ENCODE assay signal across 9 mouse cellular contexts in the genomic region with DNA sequence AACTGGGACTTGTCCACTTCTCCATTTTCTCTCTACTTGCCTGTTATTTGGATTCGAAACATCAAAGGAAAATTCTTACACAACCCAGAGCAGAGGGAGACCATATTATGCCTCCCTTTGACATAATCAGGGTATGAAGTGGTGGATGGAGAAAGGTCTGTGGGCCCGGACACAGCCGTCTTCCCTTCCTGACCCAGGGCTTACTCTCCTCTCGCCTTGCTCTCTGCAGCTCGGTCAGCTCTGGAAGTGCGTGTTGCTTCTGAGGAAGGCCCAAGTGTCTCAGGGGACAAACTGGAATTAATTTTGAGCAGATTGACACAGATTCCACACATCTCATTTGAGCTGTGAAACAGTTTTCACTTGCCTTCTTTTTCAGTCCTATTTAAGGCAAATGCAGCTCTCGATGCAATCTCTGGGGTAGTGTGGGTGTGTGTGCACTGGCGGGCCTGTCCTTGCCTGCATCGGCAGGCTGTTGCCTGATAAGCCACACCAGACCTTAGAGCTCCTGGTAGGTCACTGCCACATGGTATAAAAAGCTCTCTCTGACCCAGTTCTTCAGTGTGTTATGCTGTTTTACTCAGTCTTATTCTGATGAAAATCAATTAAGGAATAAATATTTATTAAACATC.
DNase-seq lines count a peak whose midpoint lies in the region; ATAC-seq and TF ChIP-seq lines count a peak whose summit lies in the region.
"Had no signal": no experiment of that assay in that cellular context is flagged by ENCODE, and none has a peak within 500 bp of the region (broad histone marks: within the 10 kb centered on the region; RNA-seq: fewer than 3 reads in every experiment).

No protein-coding gene starts in this region.

- intact Hi-C loops in left cerebral cortex, postnatal 14 days (cut with DNase I) = loop anchor here (5.0 kb wide), 1 partner anchor 73 kb away; the partner anchor contains the start of gene Pgrmc2

- no peaks in the 10 kb centered on the region for H3K36me3 ChIP-seq in hindbrain, postnatal 0 days (ENCODE audit: insufficient read depth, low read length)
- H3K36me3 ChIP-seq in hindbrain, embryonic 11.5 days (ENCODE audit: control insufficient read depth, insufficient read depth, low read length) = no peaks in the 10 kb centered on the region
- no peaks in the 10 kb centered on the region for H3K36me3 ChIP-seq in limb, embryonic 10.5 days
- H3K36me3 ChIP-seq: embryonic facial prominence, embryonic 13.5 days; G1E had no signal

- 0 out of 2 replicates have a peak overlapping the region, but pooled peaks have one; percentile 3 for H3K9ac ChIP-seq in hindbrain, postnatal 0 days (replicated peaks; ENCODE audit: low read length)
- no peak overlapping the region for H3K9ac ChIP-seq in hindbrain, embryonic 11.5 days (ENCODE audit: low read depth, low read length)
- H3K9ac ChIP-seq: embryonic facial prominence, embryonic 13.5 days had no signal

- DNase-seq in hindbrain, postnatal 0 days (ENCODE audit: low spot score) = peak; percentile 25
- no peak for DNase-seq in hindbrain, embryonic 11.5 days (ENCODE audit: low spot score)
- peak; percentile 47 to 67 for DNase-seq in left cerebral cortex, postnatal 14 days (ENCODE audit: low spot score in 2 of 2)
- peak; percentile 37 to 61 for DNase-seq in right cerebral cortex, postnatal 10 days (ENCODE audit: low spot score in 2 of 2)
- DNase-seq in limb, embryonic 10.5 days (ENCODE audit: low spot score) = no peak
- DNase-seq in embryo, embryonic 10.5 days (ENCODE audit: low spot score) = no peak

- H3K27ac ChIP-seq in hindbrain, postnatal 0 days = peak overlapping the region; percentile 15; the same call in 1 of the 2 replicates
- no peak overlapping the region for H3K27ac ChIP-seq in hindbrain, embryonic 11.5 days (ENCODE audit: low read depth, low read length)
- no peak overlapping the region for H3K27ac ChIP-seq in limb, embryonic 10.5 days
- H3K27ac ChIP-seq: embryonic facial prominence, embryonic 13.5 days had no signal

- H3K9me3 ChIP-seq in hindbrain, postnatal 0 days (ENCODE audit: low read length) = no peaks in the 10 kb centered on the region
- no peaks in the 10 kb centered on the region for H3K9me3 ChIP-seq in hindbrain, embryonic 11.5 days (ENCODE audit: control insufficient read depth, low read length)
- no peaks in the 10 kb centered on the region for H3K9me3 ChIP-seq in limb, embryonic 10.5 days (replicated peaks)
- H3K9me3 ChIP-seq: embryonic facial prominence, embryonic 13.5 days; G1E had no signal

- 77% methylated on average over 9 of the region's 9 CpGs for WGBS in hindbrain, postnatal 0 days
- WGBS in hindbrain, embryonic 11.5 days = 74% methylated on average over 9 of the region's 9 CpGs
- 89% methylated on average over 9 of the region's 9 CpGs for WGBS in limb, embryonic 10.5 days

- TF ChIP-seq CTCF in hindbrain, postnatal 0 days (IDR thresholded peaks at IDR 0.05; ENCODE audit: low read depth) = no peak

- no peaks in the 10 kb centered on the region for H3K27me3 ChIP-seq in hindbrain, postnatal 0 days (ENCODE audit: insufficient read depth, low read length)
- no peaks in the 10 kb centered on the region for H3K27me3 ChIP-seq in hindbrain, embryonic 11.5 days (ENCODE audit: control insufficient read depth, insufficient read depth, low read length)
- no peaks in the 10 kb centered on the region for H3K27me3 ChIP-seq in limb, embryonic 10.5 days (ENCODE audit: low read depth, poor library complexity, severe bottlenecking)
- H3K27me3 ChIP-seq: embryonic facial prominence, embryonic 13.5 days had no signal

- no peak overlapping the region for H3K4me3 ChIP-seq in hindbrain, postnatal 0 days (ENCODE audit: low read length)
- H3K4me3 ChIP-seq in hindbrain, embryonic 11.5 days (ENCODE audit: low read depth, low read length) = no peak overlapping the region
- no peak overlapping the region for H3K4me3 ChIP-seq in limb, embryonic 10.5 days
- H3K4me3 ChIP-seq: embryonic facial prominence, embryonic 13.5 days had no signal

- no peak overlapping the region for H3K4me2 ChIP-seq in hindbrain, postnatal 0 days (ENCODE audit: low read depth, low read length)
- H3K4me2 ChIP-seq in hindbrain, embryonic 11.5 days (replicated peaks; ENCODE audit: low read depth, low read length) = no peak overlapping the region
- H3K4me2 ChIP-seq: embryonic facial prominence, embryonic 13.5 days had no signal

- ATAC-seq in hindbrain, postnatal 0 days = peak; percentile 51
- ATAC-seq in hindbrain, embryonic 11.5 days (ENCODE audit: low FRiP score) = no peak
- ATAC-seq in erythroblast, adult 5-6 weeks (replicated peaks; ENCODE audit: low FRiP score, poor library complexity, severe bottlenecking) = peak; percentile 98

- no peaks in the 10 kb centered on the region for H3K4me1 ChIP-seq in hindbrain, postnatal 0 days (ENCODE audit: insufficient read depth, low read length)
- no peaks in the 10 kb centered on the region for H3K4me1 ChIP-seq in hindbrain, embryonic 11.5 days (replicated peaks; ENCODE audit: control insufficient read depth, insufficient read depth, low read length)
- H3K4me1 ChIP-seq in limb, embryonic 10.5 days = no peaks in the 10 kb centered on the region

Comparison
In these comparisons a context has a peak if more than half of its experiments do, and no peak if none do; other contexts are left out.
1. DNase-seq: peak in hindbrain, postnatal 0 days (single experiment), left cerebral cortex, postnatal 14 days (2 of 2) and right cerebral cortex, postnatal 10 days (2 of 2); none in hindbrain, embryonic 11.5 days (single experiment), limb, embryonic 10.5 days (single experiment) and embryo, embryonic 10.5 days (single experiment).